Mouse (Mus musculus): ENCODE data around the gene 6430571L13Rik.

The 6430571L13Rik gene

GRCm38 (mm10) chr9:107307099-107307872 is 33.1 kb upstream of the 6430571L13Rik start:
- DNase-seq, result peak; percentile 61

- peak; percentile 97 for DNase-seq
Observed at GRCm38 (mm10) chr9:107307886-107308285, 32.5 kb upstream of the 6430571L13Rik start.

DNA sequence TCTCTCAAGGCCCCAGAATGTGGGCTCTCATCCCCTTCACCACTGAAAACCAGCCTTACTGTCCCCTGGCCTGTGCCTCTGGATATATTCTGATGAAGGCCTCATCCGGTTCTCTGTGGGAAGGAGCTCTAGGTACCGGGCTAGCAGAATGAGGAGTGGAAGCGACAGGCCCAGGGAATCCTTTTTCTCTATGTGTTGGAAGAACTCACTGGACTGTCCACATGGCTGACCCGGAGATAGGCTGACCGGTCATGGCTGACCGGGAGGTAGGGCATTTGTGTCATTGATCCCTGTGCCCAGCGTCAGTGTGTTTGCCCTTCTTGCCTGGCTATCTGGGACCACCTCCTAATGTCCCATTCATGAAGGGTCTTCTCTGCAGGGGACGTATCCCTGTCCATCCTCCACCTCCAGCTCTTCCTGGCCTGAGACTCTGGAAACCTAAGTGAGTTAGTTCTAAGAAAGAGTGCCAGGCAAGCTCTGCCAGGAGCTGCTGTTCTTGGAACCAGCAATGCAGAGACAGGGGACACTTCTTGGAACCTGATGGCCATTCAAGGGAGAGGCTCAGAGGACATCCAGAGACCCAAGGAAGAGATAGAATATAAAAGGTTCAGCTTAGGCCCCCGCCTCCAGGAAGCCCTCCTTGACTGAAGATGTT is 31.9 kb upstream of the 6430571L13Rik start:
- peak; percentile 62 for DNase-seq

GRCm38 (mm10) chr9:107309171-107309570 is 31.2 kb upstream of the 6430571L13Rik start:
- no peak for DNase-seq

DNA sequence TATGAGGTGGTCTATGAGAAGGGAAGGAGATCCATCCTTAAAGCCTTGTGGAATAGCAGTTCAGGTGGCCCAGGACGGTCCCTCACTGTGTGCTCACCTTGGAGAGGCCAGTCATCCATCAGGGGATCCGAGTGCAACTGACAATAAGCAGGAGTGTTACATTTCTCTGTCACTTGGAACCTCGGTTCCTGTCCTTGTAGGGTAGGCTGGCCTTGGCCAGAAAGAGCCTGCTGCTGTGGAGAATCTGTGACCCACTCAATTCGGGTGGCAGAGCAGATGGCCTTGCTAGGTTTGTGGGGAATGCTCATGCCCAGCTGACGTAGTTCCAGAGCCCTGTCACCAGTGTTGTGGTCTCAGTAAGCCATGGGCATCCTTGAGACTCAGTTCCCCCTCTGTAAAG is 30.8 kb upstream of the 6430571L13Rik start:
- no peak for DNase-seq

GRCm38 (mm10) chr9:107312811-107313584 is 27.4 kb upstream of the 6430571L13Rik start:
- no peak for DNase-seq

DNA sequence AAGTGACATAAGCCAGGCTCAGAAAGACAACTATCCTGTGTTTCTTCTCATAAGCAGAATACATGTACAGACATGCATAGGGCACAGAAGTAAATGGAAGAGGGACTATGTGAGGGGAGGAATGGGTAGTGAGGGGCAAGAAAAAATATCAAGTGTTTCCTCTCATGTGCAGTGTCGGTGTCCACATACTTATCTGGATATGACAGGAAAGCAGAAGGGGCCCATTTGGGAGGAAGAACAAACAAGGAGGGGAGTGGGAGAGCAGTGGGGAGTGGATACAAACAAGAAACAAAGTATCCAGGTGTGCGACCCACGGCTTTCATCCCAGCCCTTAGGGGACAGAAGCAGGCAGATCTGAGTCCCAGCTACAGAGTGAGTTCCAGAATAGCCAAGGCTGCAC is 26.5 kb upstream of the 6430571L13Rik start:
- DNase-seq, result no peak

DNA sequence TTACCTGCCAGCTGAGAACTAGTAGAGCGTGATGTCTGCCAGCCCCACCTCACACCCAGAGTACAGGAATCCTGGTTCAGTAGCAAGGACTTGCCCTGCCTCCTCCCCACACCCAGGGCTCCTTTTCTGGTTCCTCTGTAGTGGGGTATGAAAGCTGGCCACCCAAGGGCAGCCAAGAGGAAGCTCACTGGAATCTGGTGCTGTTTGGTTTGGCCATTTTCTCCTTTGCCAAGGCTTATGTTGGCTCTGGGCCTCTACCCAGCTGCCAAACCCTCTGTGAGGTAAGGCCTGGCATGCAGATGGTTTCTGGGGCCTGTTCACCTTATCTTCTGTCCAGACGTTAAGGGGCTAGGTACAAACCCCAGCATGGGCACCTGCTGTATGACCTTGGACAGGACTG is 24.6 kb upstream of the 6430571L13Rik start:
- peak; percentile 86 for DNase-seq

GRCm38 (mm10) chr9:107322461-107323050 is 17.8 kb upstream of the 6430571L13Rik start:
- DNase-seq, result no peak

- DNase-seq, result peak; percentile 66
Observed at GRCm38 (mm10) chr9:107323558-107323957, 16.8 kb upstream of the 6430571L13Rik start.

DNA sequence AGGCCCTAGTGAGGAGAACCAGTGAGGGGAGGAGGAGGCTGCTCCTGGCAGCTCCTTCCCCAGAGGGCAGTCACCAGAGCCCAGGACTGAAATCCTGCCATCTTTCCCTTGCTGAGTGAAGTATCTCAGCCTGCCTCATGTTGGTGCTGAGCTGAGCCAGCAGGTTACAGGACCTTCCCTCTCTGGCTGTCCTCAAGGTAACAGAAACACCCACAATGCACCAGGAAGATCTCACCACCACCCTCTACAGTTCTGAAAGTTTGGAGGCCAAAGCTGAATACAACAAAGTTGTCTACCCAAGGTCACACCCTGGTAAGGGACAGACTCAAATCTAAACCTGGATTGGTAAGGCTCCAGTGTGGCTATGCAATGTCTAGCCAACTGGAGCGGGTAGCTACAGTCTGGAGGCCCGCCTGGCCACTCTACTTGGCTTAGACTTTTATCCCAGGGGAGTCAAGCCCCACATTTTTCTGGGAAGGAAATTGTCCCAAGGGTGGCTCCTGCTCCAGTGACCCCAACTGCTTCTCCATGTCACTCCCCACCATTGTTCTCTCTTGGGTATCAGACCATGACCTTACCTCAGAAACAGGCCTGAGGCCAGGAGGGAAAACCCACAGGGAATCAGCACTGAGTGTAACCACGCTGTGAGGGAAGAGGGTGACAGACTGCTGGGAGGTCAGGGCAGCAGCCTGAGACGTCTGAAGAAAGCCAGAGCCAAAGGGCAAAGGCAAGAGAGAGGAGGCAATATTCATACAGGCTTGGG is 15.4 kb upstream of the 6430571L13Rik start:
- DNase-seq, result peak; percentile 70

DNA sequence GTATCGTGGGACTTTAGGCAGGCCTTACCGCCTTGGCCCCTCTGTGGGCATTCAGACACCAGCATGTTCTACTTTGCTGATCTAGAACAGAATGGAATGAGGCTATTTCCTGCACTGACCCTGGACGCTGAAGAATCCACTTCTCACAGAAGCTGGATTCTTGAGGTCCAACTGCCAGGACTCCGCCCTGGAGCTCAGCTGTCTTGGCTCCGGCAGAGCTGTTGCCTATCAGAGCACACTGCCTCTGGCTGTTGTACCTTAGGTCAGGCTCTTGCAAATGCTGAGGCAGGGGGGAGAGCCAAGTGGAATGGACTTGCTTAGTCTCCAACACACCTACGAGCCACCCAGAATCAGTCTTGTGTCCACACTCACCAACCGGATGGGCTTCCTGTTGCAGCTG is 14.5 kb upstream of the 6430571L13Rik start:
- peak; percentile 69 for DNase-seq

GRCm38 (mm10) chr9:107327879-107328620 is 12.4 kb upstream of the 6430571L13Rik start:
- no peak for DNase-seq

DNA sequence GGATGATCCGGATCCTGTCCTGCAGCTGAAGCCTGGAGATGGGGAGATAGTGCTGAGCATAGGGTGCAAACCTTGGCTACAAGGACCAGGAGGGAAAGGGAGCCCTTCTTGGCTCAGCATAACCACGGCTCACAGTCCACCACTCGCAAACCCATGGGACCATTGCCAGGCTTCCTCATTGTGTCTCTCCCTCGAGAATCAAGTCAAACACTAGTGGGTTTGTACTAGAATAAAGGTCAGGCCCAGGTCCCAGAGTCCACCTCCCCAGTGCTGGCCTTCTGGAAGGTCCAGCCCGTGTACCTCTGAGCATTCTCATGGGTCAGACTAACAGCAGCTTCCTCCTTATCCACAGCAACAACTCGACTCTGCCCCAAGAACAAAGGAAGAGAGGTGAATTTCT is 9.6 kb upstream of the 6430571L13Rik start:
- peak; percentile 58 for DNase-seq

DNA sequence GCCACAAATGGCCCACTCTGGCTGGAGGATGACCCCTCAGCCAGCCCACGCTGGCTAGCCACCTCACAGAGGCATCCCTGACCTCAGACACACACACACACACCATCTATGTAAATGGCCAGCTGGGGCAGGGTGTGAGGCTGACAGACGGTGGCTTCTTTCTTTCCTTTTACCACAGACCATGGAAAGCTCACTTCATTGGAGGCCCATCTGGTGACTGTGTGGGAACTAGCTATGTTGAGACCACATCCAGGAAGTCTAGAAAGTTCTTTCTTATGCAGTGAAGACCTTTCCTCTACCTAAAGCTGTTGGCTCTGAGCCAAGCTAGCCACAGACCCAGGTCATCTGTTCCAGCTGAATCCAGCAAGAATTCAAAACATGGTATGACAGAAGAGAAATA is 6.7 kb upstream of the 6430571L13Rik start:
- no peak for DNase-seq

- DNase-seq, result no peak
Observed at GRCm38 (mm10) chr9:107334356-107334755, 6.0 kb upstream of the 6430571L13Rik start.

GRCm38 (mm10) chr9:107335046-107335445 is 5.4 kb upstream of the 6430571L13Rik start:
- DNase-seq, result no peak

DNA sequence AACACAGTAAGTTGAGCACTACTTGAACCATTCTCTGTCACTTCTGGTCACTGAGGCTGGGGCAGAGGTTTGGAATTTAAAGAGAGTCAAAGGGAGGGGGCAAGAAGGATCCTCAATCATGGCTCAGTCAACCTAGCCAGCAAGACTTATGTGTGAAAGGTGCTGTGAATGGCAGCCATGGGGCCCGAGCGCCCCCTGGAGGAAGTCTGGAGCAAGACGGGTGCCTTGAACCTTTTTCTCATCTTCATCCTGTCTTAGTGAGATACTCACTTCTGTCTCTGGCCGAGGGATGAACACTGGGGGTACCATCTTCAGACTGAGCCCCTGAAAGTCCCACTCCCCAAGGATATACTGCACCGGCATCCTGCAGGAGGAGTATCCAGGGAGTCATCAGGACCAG is 4.5 kb upstream of the 6430571L13Rik start:
- DNase-seq, result peak; percentile 72

DNA sequence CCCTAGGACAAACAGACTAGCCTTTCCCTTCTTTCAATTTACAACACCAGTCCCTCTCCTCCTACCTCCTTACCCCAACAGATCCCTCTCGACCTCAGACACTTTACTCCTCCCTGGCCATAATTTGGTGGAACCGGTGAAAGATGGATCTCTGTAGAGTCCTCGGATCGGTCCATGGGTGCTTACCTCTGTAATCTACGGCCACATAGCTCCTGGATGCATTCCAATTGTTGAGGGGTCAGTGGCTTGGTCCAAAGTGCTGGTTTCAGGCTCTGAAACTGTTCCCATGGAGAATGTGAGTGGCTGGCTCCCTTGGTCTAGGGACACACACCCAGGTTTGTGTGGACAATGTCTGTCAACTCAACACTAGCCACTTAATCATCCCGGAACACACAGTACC is 4.0 kb upstream of the 6430571L13Rik start:
- no peak for DNase-seq

DNA sequence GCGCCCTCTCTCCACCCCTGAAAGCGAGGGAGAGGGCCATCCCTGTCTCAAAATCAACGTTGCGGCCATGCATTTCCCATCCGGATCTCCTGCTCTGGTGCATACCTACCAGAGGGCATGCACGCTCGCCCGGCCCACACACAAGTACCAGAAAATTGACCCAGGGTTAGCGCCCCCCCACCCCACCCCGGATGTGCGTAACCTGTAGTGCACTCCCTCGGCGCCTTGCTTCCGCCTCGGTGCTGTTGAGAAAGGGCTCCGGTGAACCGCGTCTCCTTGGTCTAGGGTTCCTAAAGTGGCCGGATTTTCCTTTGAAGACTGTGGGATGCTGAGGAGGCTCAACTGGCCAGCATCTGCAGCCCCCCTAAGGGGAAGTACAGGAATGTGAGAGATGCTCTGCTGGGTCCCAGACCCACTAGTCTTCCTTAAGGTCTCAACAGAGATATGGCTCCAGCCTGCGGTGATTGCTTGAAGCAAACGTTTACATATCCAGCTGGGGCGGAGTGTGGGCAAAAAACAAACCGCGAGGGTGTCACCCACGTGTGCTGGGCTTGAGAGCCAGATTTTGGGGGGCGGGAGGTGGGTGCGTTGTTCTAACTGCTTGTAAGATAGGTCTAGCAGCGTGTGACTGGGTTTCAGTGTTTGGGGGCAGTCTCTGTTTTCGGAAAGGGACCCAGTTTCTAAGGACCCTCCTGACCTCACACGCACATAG is 2.1 kb upstream of the 6430571L13Rik start, which contains the start of gene Hemk1:
TSS of gene Hemk1 (minus strand) at position 179 of the 712 bp plus-strand sequence.
- DNase-seq, result peak; percentile 67

Measured in kidney, adult 11 months (tissue).